In the genomic region with DNA sequence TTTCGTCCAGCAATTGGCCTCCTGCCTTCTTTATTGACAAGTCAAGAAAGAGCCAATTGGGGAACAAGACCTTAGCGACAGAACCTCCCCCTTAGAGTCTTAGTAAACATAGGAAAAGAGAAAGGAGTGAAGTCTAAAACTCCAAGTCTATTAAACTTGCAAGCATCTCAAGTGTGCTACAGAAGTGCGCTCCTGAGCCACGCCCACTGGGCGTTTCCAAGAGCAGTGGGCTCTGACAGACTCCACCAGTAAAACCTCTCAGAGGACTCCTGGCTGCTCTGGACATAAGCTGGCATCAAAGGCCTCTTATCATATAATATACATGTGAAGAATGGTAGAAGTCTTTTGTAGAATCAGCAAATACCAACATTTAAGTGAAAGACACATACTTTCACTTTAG, we compare ENCODE assay signal across 23 mouse cellular contexts. TPM values are rescaled to one million over a fixed set of nuclear protein-coding genes. Genes with fewer than 3 reads are reported as not detected.
DNase-seq lines count a peak whose midpoint lies in the region; ATAC-seq and TF ChIP-seq lines count a peak whose summit lies in the region.
"Had no signal": no experiment of that assay in that cellular context is flagged by ENCODE, and none has a peak within 500 bp of the region (broad histone marks: within the 10 kb centered on the region; RNA-seq: fewer than 3 reads in every experiment).

No protein-coding gene starts in this region.

- peak overlapping the region; percentile 52 for H3K27ac ChIP-seq in heart, embryonic 15.5 days
- peak overlapping the region; percentile 88 for H3K27ac ChIP-seq in lung, embryonic 14.5 days (ENCODE audit: low read depth)
- H3K27ac ChIP-seq: forebrain, embryonic 10.5 days; limb, embryonic 15.5 days had no signal

- H3K36me3 ChIP-seq in heart, embryonic 15.5 days: peaks cover 38% of the 10 kb centered on the region
- H3K36me3 ChIP-seq in lung, embryonic 14.5 days (ENCODE audit: insufficient read depth): peaks cover 74% of the 10 kb centered on the region

- H3K4me1 ChIP-seq in heart, embryonic 15.5 days (replicated peaks): peaks cover 59% of the 10 kb centered on the region
- 0 out of 2 replicates have a peak, but pooled peaks cover 5% of the 10 kb centered on the region for H3K4me1 ChIP-seq in lung, embryonic 14.5 days (ENCODE audit: insufficient read depth)
- H3K4me1 ChIP-seq: limb, embryonic 15.5 days had no signal

- no peaks in the 10 kb centered on the region for H3K27me3 ChIP-seq in heart, embryonic 15.5 days
- no peaks in the 10 kb centered on the region for H3K27me3 ChIP-seq in lung, embryonic 14.5 days (ENCODE audit: insufficient read depth, low read length)
- H3K27me3 ChIP-seq: limb, embryonic 15.5 days had no signal

- H3K4me3 ChIP-seq in heart, embryonic 15.5 days: no peak overlapping the region
- no peak overlapping the region for H3K4me3 ChIP-seq in lung, embryonic 14.5 days (ENCODE audit: low read depth, low read length)
- H3K4me3 ChIP-seq: forebrain, embryonic 10.5 days; limb, embryonic 15.5 days had no signal

- H3K9me3 ChIP-seq in heart, embryonic 15.5 days (replicated peaks): no peaks in the 10 kb centered on the region
- H3K9me3 ChIP-seq in lung, embryonic 14.5 days (ENCODE audit: low read depth, low read length): no peaks in the 10 kb centered on the region
- H3K9me3 ChIP-seq: forebrain, embryonic 10.5 days; limb, embryonic 15.5 days had no signal

- 58% methylated on average over 5 of the region's 5 CpGs for WGBS in heart, embryonic 15.5 days
- 59% methylated on average over 5 of the region's 5 CpGs for whole genome bisulfite sequencing in lung, embryonic 14.5 days

- DNase-seq in heart, adult 11 months: no peak
- peak; percentile 51 for DNase-seq in ZHBTc4 (ENCODE audit: low read depth, low spot score)
- DNase-seq in lung, embryonic 14.5 days: peak; percentile 85
- peak; percentile 81 to 91 for DNase-seq in lung, postnatal 4 days
- DNase-seq in natural killer cell, adult 2 months (ENCODE audit: low spot score in 2 of 2): no peak
- no peak for DNase-seq in cerebellum, postnatal 10 days
- no peak for DNase-seq in layer of hippocampus, postnatal 25 days (ENCODE audit: extremely low spot score in 1 of 2, low spot score in 1 of 2)
- DNase-seq: cerebellum, adult 9-11 months; gastrocnemius, postnatal 25 days; kidney, adult 9 months; midbrain, embryonic 14.5 days; thymus, postnatal 36 days had no signal

- H3K9ac ChIP-seq in heart, embryonic 15.5 days: no peak overlapping the region
- no peak overlapping the region for H3K9ac ChIP-seq in lung, embryonic 14.5 days
- H3K9ac ChIP-seq: limb, embryonic 15.5 days had no signal

- TF ChIP-seq CTCF in lung, embryonic 14.5 days (IDR thresholded peaks at IDR 0.05; ENCODE audit: low read depth): no peak

- ATAC-seq in heart, embryonic 15.5 days (replicated peaks; ENCODE audit: insufficient number of reproducible peaks, insufficient read depth, low FRiP score, low read depth): no peak
- ATAC-seq in lung, embryonic 14.5 days (ENCODE audit: insufficient read depth): peak; percentile 82
- ATAC-seq: inflammation-experienced regulatory T-cells, adult 6 months had no signal

- peak overlapping the region; percentile 37 for H3K4me2 ChIP-seq in heart, embryonic 15.5 days
- H3K4me2 ChIP-seq in lung, embryonic 14.5 days: peak overlapping the region; percentile 55
- H3K4me2 ChIP-seq: limb, embryonic 15.5 days had no signal

RNA-seq across cellular contexts. Expression of gene Wdr91, which starts 7.2 kb away (rescaled TPM):
- polyA plus RNA-seq in heart, embryonic 15.5 days (2015; fragmentation: Nextera tagmentation; extraction: Ambion mirVana): 7.8 and 10.7 TPM in 2 replicates
- polyA plus RNA-seq in lung, embryonic 14.5 days (2014; fragmentation: Nextera tagmentation; extraction: Ambion mirVana): 14.7 and 16.2 TPM in 2 replicates
- total RNA-seq in layer of hippocampus, postnatal 25 days (2021): 10 to 100 TPM; 38.7 to 41.3 TPM

RNA-seq across cellular contexts. Expression of gene Stra8, which starts 16.5 kb away (rescaled TPM):
- polyA plus RNA-seq in heart, embryonic 15.5 days (2015; fragmentation: Nextera tagmentation; extraction: Ambion mirVana): not detected in 2 replicates
- polyA plus RNA-seq in lung, embryonic 14.5 days (2014; fragmentation: Nextera tagmentation; extraction: Ambion mirVana): not detected in 2 replicates
- total RNA-seq in layer of hippocampus, postnatal 25 days (2021): not detected
- total RNA-seq: adrenal gland, adult 18-20 months; gastrocnemius, postnatal 25 days; layer of hippocampus, postnatal 14 days; left cerebral cortex, postnatal 25 days; megakaryocyte progenitor cell, adult 5-6 weeks had no signal
- polyA plus RNA-seq: embryonic facial prominence, embryonic 14.5 days; forebrain, embryonic 10.5 days; hindbrain, embryonic 11.5 days; inflammation-experienced regulatory T-cells, adult 6 months; limb, embryonic 15.5 days; midbrain, embryonic 14.5 days; spleen, adult 2 months had no signal

RNA-seq across cellular contexts. Expression of gene Cyren, which starts 25.6 kb away (rescaled TPM):
- 7.6 and 9.6 TPM in 2 replicates for polyA plus RNA-seq in heart, embryonic 15.5 days (2015; fragmentation: Nextera tagmentation; extraction: Ambion mirVana)
- 15.0 and 17.6 TPM in 2 replicates for polyA plus RNA-seq in lung, embryonic 14.5 days (2014; fragmentation: Nextera tagmentation; extraction: Ambion mirVana)
- 1 to 10 TPM; 4.8 TPM for total RNA-seq in layer of hippocampus, postnatal 25 days (2021)

RNA-seq across cellular contexts. Expression of gene Tmem140, which starts 40.5 kb away (rescaled TPM):
- 1.4 and 2.2 TPM in 2 replicates for polyA plus RNA-seq in heart, embryonic 15.5 days (2015; fragmentation: Nextera tagmentation; extraction: Ambion mirVana)
- 2.7 TPM in 2 replicates for polyA plus RNA-seq in lung, embryonic 14.5 days (2014; fragmentation: Nextera tagmentation; extraction: Ambion mirVana)
- 1 to 10 TPM; 1.9 to 2.0 TPM for total RNA-seq in layer of hippocampus, postnatal 25 days (2021)

Comparison
In these comparisons a context has a peak if more than half of its experiments do, and no peak if none do; other contexts are left out.
1. DNase-seq: peak in ZHBTc4 (single experiment), lung, embryonic 14.5 days (single experiment) and lung, postnatal 4 days (2 of 2); none in heart, adult 11 months (single experiment), natural killer cell, adult 2 months (0 of 2), cerebellum, postnatal 10 days (0 of 2) and layer of hippocampus, postnatal 25 days (0 of 2).